Mouse (Mus musculus) urinary bladder, adult 18-20 months (tissue): ENCODE measurements at regions not wholly inside any gene's neighbourhood (a gene's known extent, or its start where the extent isn't known, plus 50 kb on each side); places are given as distances from the start of the nearest gene placed in this dataset.

Experiments used
- DNase-seq, 2 experiments: peaks; one replicate each; pipeline ENCODE4 v3.0.0; 2022; ENCODE audit warnings: low spot score in 2 of 2, mixed read lengths in 2 of 2

DNA sequence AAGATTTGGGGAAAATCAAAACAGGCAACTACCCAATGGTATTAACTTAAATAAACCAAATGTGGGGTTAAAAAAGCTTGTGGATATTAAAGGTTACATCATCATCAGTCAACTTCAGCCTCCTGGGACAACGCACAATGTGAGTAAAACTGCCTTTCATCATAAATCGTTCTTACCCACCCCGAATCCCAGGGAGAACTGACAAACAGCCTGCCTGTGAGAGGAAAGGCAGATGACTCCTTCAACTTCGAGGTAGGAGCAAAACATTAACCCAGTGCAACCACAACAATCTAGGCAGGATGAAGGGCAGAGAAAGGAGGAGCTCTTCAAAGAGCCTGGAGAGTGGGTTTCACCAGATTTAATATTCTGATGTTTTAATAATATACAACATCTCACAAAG lies 135.3 kb upstream of the Gm37988 start:
- DNase-seq, result no peak

DNA sequence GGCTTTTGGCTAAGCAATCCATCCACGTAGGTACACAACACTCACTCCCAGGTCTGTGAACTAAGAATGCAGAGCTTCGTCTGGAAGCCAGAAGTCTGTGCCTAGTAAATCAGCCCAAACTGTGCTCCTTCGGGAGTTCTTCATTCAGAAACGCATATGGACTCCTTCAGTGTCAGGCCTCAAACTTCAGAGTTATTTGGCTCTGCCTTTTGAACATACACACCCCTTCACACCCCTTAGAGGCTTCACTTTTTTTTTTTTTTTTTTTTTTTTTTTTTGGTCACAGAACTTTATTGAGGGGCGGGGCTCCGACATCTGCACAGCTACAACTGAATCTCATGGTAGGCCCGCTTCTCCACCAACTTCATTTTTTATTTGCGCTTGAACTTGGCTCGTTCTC lies 120.1 kb upstream of the Gm37988 start:
- DNase-seq, result no peak

DNA sequence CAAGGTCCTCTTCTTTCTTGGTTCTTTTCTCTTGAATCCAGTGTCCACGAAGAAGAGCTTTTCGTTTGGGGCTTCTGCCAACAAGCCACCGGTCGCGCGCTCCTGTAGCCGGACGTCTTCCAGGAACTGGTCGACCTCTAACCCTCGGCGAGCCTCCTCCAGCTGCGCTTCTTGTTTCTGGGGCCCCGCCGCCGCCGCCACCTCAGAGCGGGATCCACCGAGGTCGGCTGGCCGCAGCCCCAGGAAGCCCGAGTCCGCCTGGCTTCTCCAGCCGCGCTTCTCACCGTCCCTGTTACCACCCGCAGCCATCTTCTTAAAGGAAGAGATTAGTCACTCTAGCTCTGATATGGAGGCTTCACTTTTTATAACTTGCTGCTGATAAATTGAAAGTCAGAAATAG lies 118.6 kb upstream of the Gm37988 start:
- no peak for DNase-seq

DNA sequence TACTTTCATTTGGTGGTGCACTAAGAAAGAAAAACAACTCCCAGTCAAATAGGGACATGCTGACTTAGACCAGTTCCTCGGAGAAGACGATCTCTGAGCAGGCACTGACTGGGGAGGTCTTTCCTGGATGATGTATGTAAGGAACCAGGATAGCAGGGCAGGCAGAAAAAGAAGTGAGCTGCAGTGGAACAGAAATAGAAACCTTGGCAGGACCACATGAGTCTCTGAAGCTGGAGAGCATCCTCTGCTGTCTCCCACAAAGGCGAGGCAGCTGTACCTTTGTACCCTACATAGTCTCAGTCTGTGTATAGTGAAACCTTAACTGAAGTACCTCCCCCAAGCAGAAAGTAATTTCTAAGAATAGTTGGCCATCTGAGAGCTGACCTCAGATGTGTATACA lies 104.4 kb upstream of the Gm37988 start:
- no peak for DNase-seq

DNA sequence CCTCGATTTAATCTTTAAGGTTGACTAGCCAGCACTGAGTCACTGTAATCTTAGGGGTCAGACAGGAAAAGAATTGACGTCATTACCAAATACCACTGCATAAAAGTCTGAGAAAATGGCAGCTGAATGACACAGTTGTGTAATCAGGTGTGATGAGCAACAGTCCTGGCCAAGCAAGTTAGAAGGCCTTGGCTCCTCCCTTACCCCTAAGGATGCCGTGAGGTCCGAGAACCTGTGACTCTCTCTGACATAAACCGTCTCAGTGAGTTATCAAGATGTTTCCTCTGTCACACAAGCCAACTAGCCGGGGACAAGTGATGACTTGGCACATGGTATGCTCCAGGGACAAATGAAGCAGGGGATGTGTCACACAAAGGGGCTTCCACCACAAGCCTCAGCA lies 101.5 kb upstream of the Gm37988 start:
- DNase-seq, result no peak

DNA sequence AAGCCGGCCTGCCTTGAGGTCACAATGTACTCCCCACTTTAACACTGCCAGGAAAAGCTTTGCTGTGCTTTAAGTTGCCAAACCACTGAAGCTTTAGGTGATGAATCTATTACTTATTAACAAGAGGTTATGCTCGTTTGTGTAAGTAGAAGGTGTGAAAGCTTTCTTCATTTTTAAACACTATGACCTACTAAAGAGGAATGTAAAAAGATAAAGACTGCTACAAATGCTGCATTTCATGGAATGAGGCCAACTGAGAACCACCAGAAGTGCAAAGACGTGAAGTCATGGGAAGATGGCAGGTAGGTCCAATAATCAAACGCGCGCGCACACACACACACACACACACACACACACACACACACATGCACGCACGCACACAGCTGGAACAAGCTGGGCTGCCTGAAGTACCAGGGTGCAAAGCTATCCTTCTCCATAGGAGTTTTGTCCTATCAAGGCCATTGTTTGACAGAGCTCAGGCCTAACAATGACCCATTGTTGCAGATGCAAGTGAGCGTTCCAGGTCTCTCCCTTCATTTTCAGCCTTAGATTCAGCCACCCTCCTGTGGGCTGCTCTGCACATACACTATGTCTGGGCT lies 85.3 kb upstream of the Gm37988 start:
- no peak for DNase-seq
